ENCODE assay signal across 29 mouse cellular contexts in genomic region chr4:12521246-12521645, GRCm38 (mm10).
"Had no signal": no experiment of that assay in that cellular context is flagged by ENCODE, and none has a peak within 500 bp of the region (broad histone marks: within the 10 kb centered on the region; RNA-seq: fewer than 3 reads in every experiment).

No protein-coding gene starts in this region.

- ATAC-seq: forebrain, embryonic 13.5 days; forebrain, embryonic 14.5 days; forebrain, embryonic 15.5 days; forebrain, embryonic 16.5 days; forebrain, postnatal 0 days had no signal

- H3K4me1 ChIP-seq: embryonic facial prominence, embryonic 12.5 days; embryonic facial prominence, embryonic 13.5 days; embryonic facial prominence, embryonic 15.5 days; forebrain, embryonic 15.5 days; heart, embryonic 10.5 days had no signal

- H3K4me3 ChIP-seq: embryonic facial prominence, embryonic 10.5 days; embryonic facial prominence, embryonic 12.5 days; embryonic facial prominence, embryonic 13.5 days; embryonic facial prominence, embryonic 15.5 days; erythroblast, embryonic 14.5 days; forebrain, embryonic 10.5 days; forebrain, embryonic 12.5 days; forebrain, embryonic 13.5 days; forebrain, embryonic 15.5 days; gastrocnemius, adult 2 months; heart, adult 2 months; heart, embryonic 10.5 days had no signal

- H3K9ac ChIP-seq: embryonic facial prominence, embryonic 12.5 days; embryonic facial prominence, embryonic 13.5 days; embryonic facial prominence, embryonic 15.5 days; forebrain, embryonic 12.5 days; forebrain, embryonic 13.5 days; forebrain, embryonic 15.5 days; forebrain, postnatal 0 days had no signal

- H3K27me3 ChIP-seq: embryonic facial prominence, embryonic 12.5 days; embryonic facial prominence, embryonic 13.5 days; embryonic facial prominence, embryonic 15.5 days; forebrain, embryonic 12.5 days; forebrain, embryonic 13.5 days; forebrain, embryonic 15.5 days had no signal

- H3K27ac ChIP-seq: embryonic facial prominence, embryonic 10.5 days; embryonic facial prominence, embryonic 12.5 days; embryonic facial prominence, embryonic 13.5 days; embryonic facial prominence, embryonic 15.5 days; forebrain, embryonic 10.5 days; forebrain, embryonic 12.5 days; forebrain, embryonic 13.5 days; forebrain, embryonic 15.5 days; gastrocnemius, adult 2 months; heart, adult 2 months; heart, embryonic 10.5 days had no signal

- DNase-seq: cerebellum, adult 8-10 months; cerebellum, adult 9-10 months; cerebellum, adult 9-11 months; cerebellum, postnatal 10 days; cerebellum, postnatal 14 days; cerebellum, postnatal 25 days; cerebellum, postnatal 36 days; embryo, embryonic 11 days; forebrain, postnatal 0 days; gastrocnemius, adult 2 months; gastrocnemius, postnatal 10 days; gastrocnemius, postnatal 14 days; gastrocnemius, postnatal 25 days; gastrocnemius, postnatal 36 days; heart, adult 11 months; heart, adult 18-20 months; heart, adult 2 months had no signal

- H3K9me3 ChIP-seq: embryonic facial prominence, embryonic 10.5 days; embryonic facial prominence, embryonic 12.5 days; embryonic facial prominence, embryonic 13.5 days; embryonic facial prominence, embryonic 15.5 days; forebrain, embryonic 10.5 days; forebrain, embryonic 12.5 days; forebrain, embryonic 13.5 days; forebrain, embryonic 15.5 days; heart, embryonic 10.5 days had no signal

- H3K36me3 ChIP-seq: embryonic facial prominence, embryonic 10.5 days; embryonic facial prominence, embryonic 12.5 days; embryonic facial prominence, embryonic 13.5 days; embryonic facial prominence, embryonic 15.5 days; forebrain, embryonic 10.5 days; forebrain, embryonic 12.5 days; forebrain, embryonic 15.5 days; heart, embryonic 10.5 days had no signal

- H3K4me2 ChIP-seq: embryonic facial prominence, embryonic 12.5 days; embryonic facial prominence, embryonic 13.5 days; embryonic facial prominence, embryonic 15.5 days; forebrain, embryonic 12.5 days; forebrain, embryonic 13.5 days; forebrain, embryonic 15.5 days had no signal
